Mouse (Mus musculus) midbrain, embryonic 10.5 days (tissue): ENCODE data around the gene Adam10. TPM values are rescaled to one million over a fixed set of nuclear protein-coding genes. Genes with fewer than 3 reads are reported as not detected.

Experiments
- DNase-seq: peaks from one replicate; pipeline ENCODE4 v3.0.0-alpha.2; 2017; ENCODE audit warnings: low spot score
- H3K27ac ChIP-seq: fragments of 300-500 bp; sonication (generic); replicated peaks from 2 replicates; pipeline ENCODE4 v1.5.1; 2016; ENCODE audit warnings: mild to moderate bottlenecking
- H3K27me3 ChIP-seq: fragments of 300-500 bp; sonication (generic); 2 replicates; pipeline ENCODE4 v1.6.1; 2016; ENCODE audit warnings: low read depth, mild to moderate bottlenecking; ENCODE audit not compliant: poor library complexity, severe bottlenecking
- H3K36me3 ChIP-seq: fragments of 300-500 bp; sonication (generic); 2 replicates; pipeline ENCODE4 v1.6.1; 2016; ENCODE audit warnings: mild to moderate bottlenecking, moderate library complexity
- H3K4me1 ChIP-seq: fragments of 300-500 bp; sonication (generic); 2 replicates; pipeline ENCODE4 v1.6.1; 2016
- H3K4me3 ChIP-seq: fragments of 300-500 bp; sonication (generic); 2 replicates; pipeline ENCODE4 v1.5.1; 2016; ENCODE audit warnings: mild to moderate bottlenecking, moderate library complexity
- H3K9me3 ChIP-seq: fragments of 300-500 bp; sonication (generic); replicated peaks from 2 replicates; pipeline ENCODE4 v1.6.1; 2016; ENCODE audit warnings: mild to moderate bottlenecking
- WGBS: fragments of 180-500 bp; shearing (Covaris S2); methylation state at CpG from one replicate; pipeline ENCODE4 v1.1.7; 2016; 5-methylcytosine and 5-hydroxymethylcytosine counted together
- polyA plus RNA-seq: library from polyadenylated mRNA; unstranded; fragments of >200 nt; fragmentation: Nextera tagmentation; extraction: Ambion mirVana; gene quantifications from 2 replicates; pipeline ENCODE4 v1.2.1, GENCODE M21; 2016

Gene Adam10
- polyA plus RNA-seq, 1 experiment from 2014 or later = 66.2 TPM

DNA sequence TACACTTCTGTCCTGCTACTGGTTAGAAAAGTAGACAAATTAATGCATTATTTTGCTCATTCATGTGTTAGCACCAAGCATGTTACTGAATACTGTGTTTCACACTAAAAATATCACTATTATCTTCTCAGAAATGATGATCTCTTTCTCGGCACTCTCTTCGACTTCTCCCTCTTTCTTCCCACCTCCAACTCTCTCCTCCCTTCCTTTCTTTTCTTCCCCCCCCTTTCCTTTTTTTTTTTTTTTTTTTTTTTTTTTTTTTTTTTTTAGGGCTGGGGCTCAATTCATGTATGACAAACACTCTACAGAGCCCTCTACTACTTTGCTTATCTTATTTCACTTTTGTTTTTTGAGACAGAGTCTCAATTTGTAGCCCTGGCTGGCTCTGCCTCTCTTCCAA lies 20.5 kb upstream of the Adam10 start:
- 73% methylated on average over 2 of the region's 2 CpGs for WGBS

DNA sequence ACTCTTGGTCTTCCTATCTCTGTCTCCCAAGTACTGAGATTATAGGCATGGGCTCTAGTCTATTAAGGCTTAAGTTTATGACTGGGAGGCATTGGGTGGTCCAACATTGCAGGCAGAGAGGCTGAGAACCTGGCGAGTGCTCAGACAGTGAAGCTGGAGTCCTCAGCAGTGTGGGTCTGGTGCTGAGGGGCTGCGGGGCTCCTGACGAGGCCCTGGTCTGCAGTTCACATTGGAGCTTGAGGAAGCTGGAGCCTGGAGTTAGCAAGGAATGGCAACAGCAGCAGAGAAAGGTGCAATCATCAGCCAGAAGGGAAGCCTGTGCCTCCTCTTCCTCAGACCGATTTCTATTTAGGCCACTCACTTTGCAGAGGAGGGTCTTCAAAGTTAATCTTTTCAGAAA lies 13.9 kb upstream of the Adam10 start:
- H3K4me1 ChIP-seq = no peaks in the 10 kb centered on the region
- no peaks in the 10 kb centered on the region for H3K36me3 ChIP-seq
- H3K9me3 ChIP-seq = no peaks in the 10 kb centered on the region
- H3K27ac ChIP-seq = no peak overlapping the region
- H3K27me3 ChIP-seq = no peaks in the 10 kb centered on the region
- no peak for DNase-seq
- 84% methylated on average over 4 of the region's 4 CpGs for WGBS
- no peak overlapping the region for H3K4me3 ChIP-seq

More for the DNA sequence above, 20.5 kb upstream of the Adam10 start:
- H3K27ac ChIP-seq = no peak overlapping the region
- no peak overlapping the region for H3K4me3 ChIP-seq
- no peaks in the 10 kb centered on the region for H3K27me3 ChIP-seq
- H3K4me1 ChIP-seq = peaks cover 28% of the 10 kb centered on the region
- no peaks in the 10 kb centered on the region for H3K9me3 ChIP-seq
- no peaks in the 10 kb centered on the region for H3K36me3 ChIP-seq
- DNase-seq = no peak

DNA sequence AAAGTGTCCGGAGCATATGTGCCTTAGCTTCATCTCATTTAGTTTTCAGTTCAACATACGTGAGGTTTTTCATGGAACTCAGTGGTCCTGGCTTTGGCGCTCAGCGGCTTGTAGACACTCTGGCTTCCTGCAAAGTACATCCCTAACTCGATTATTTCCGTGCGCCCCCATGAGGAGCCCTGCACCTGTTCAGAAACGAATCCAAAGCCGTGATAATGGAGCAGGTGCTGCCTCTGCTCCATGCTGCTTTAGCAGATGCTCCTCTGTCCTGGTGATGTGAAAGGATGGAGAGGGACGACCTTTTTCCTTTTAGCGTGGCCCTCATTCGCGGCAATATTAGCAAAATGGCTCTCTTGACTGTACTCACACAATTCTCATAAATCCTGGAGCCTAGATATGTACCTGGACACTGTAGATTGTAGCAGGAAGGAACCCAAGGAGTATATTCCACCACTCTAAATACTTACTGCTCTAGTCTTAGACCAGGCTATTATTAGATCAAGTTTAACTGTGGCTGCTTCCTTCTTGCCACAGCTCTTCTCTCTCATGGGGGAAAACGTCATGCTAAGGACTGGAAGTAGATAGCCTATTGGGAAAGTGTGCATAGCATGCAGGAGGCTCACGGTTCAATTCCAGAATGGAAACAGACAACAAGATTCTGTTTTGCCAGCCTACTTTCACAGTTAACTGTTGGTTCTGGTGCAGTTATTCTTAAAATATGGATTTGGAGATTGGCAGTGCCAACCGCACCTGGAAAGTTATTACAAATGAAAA lies 13.2 kb upstream of the Adam10 start:
- Histone ChIP-seq H3K4me1 (no peaks in the 10 kb centered on the region), H3K4me3 (no peak overlapping the region), H3K9me3 (no peaks in the 10 kb centered on the region), H3K27ac (no peak overlapping the region), H3K36me3 (no peaks in the 10 kb centered on the region), H3K27me3 (no peaks in the 10 kb centered on the region)
- no peak for DNase-seq
- 75% methylated on average over 16 of the region's 16 CpGs for WGBS

DNA sequence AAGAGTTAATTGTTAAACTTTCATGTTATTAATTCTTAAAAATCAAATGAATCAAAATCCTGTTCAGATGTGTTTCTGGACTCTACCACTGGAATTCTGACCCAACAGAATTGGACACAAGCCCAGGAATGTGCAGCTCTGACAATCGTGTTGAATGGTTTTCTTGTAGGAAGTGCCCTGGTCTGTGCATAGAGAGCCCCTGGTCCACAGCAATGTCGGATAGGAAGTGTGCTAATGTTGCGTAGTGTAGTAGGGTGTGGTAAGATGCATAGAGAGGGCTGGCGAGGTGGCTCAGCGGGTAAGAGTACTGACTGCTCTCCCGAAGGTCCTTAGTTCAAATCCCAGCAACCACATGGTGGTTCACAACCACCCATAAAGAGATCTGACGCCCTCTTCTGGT lies 12.0 kb upstream of the Adam10 start:
- no peak for DNase-seq
- no peak overlapping the region for H3K27ac ChIP-seq
- H3K4me3 ChIP-seq = no peak overlapping the region
- H3K9me3 ChIP-seq = no peaks in the 10 kb centered on the region
- H3K27me3 ChIP-seq = no peaks in the 10 kb centered on the region
- WGBS = 79% methylated on average over 7 of the region's 7 CpGs
- H3K36me3 ChIP-seq = no peaks in the 10 kb centered on the region
- no peaks in the 10 kb centered on the region for H3K4me1 ChIP-seq

DNA sequence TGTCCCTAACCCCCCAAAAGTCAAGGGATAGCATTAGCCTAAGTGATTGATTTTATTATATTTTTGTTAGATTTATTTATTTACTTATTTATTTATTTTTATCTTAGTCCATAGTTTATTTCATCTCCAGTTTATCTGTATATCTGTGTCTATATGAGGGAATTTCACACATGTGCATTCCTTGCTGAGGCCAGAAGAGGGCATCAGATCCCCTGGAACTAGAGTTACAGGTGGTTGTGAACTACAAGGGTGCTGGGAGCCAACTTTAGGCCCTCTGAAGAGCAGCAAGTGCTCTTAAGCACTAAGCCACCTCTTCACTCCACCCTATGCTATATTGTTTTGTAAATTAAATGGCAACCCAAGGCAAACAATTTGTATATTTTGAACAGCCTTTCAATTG lies 10.7 kb upstream of the Adam10 start:
- H3K36me3 ChIP-seq = no peaks in the 10 kb centered on the region
- peaks cover 3% of the 10 kb centered on the region; the same call in 1 of the 2 replicates for H3K4me1 ChIP-seq
- H3K27ac ChIP-seq = no peak overlapping the region

DNA sequence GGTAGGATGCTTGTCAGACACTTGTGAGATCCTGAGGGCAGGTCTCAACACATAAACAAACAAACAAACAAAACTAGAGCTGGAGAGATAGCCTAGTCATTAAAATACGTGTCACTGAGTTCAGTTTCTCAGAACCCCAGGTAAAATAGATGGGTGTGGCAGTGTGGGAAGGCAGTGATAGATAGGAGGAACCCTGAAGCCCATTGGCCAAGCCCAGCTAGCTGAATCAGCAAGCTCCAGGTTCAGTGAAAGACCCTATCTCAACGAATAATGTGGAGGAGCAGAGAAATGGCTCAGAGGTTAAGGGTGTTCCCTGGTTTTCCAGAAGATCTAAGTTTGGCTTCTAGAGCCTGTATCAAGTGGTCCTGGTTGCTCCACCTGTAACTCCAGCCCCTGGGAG lies 9.6 kb upstream of the Adam10 start:
- Histone ChIP-seq H3K27me3 (no peaks in the 10 kb centered on the region), H3K4me1 (peaks cover 3% of the 10 kb centered on the region; the same call in 1 of the 2 replicates), H3K9me3 (no peaks in the 10 kb centered on the region), H3K4me3 (no peak overlapping the region), H3K36me3 (no peaks in the 10 kb centered on the region), H3K27ac (no peak overlapping the region)
- WGBS = 68% methylated on average over 2 of the region's 2 CpGs
- no peak for DNase-seq

More for the DNA sequence above, 10.7 kb upstream of the Adam10 start:
- Histone ChIP-seq H3K4me3 (no peak overlapping the region), H3K9me3 (no peaks in the 10 kb centered on the region), H3K27me3 (no peaks in the 10 kb centered on the region)
- DNase-seq = no peak

DNA sequence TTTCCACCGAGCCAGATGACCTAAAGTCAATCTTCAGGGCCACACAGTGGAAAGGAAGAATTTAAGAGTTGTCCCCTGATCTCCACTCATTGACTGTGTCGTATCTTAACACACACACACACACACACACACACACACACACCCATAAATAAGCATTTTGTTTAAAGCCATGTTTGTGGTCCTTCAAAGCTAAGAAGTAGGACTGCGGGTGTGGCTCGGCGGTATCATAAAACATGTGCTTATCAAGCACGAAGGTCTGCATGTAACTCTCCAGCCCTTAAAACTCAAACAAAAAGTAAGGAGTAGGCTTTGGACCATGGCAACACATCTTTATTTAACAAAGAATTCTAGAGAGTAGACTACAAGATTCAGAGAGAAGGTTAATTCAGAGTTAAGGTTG lies 8.4 kb upstream of the Adam10 start:
- Histone ChIP-seq H3K27me3 (no peaks in the 10 kb centered on the region), H3K9me3 (no peaks in the 10 kb centered on the region), H3K27ac (no peak overlapping the region), H3K4me1 (peaks cover 3% of the 10 kb centered on the region; the same call in 1 of the 2 replicates), H3K4me3 (no peak overlapping the region), H3K36me3 (no peaks in the 10 kb centered on the region)
- 92% methylated on average over 6 of the region's 6 CpGs for WGBS
- no peak for DNase-seq

DNA sequence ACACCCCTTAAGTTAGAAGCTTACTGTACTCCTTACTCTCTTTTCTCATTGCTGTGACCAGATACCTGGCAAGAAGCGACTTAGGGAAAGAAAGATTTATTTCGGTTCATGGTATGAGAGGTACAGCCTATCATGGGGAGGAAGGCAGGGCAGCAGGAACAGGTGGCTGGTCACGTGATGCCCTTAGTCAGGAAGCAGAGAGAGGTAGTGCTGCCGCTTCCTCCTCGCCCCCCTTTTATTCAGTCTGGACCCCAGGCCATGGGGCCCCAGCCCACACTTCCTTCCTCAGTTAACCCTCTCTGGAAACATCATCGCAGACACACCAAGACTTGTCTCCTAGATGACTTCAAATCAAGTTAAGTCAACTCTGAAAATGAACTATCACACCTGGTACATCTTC lies 7.5 kb upstream of the Adam10 start:
- H3K9me3 ChIP-seq = no peaks in the 10 kb centered on the region
- no peak for DNase-seq
- H3K4me3 ChIP-seq = no peak overlapping the region
- H3K36me3 ChIP-seq = no peaks in the 10 kb centered on the region
- no peak overlapping the region for H3K27ac ChIP-seq
- H3K4me1 ChIP-seq = peaks cover 3% of the 10 kb centered on the region; the same call in 1 of the 2 replicates
- H3K27me3 ChIP-seq = no peaks in the 10 kb centered on the region
- WGBS = 83% methylated on average over 6 of the region's 6 CpGs

DNA sequence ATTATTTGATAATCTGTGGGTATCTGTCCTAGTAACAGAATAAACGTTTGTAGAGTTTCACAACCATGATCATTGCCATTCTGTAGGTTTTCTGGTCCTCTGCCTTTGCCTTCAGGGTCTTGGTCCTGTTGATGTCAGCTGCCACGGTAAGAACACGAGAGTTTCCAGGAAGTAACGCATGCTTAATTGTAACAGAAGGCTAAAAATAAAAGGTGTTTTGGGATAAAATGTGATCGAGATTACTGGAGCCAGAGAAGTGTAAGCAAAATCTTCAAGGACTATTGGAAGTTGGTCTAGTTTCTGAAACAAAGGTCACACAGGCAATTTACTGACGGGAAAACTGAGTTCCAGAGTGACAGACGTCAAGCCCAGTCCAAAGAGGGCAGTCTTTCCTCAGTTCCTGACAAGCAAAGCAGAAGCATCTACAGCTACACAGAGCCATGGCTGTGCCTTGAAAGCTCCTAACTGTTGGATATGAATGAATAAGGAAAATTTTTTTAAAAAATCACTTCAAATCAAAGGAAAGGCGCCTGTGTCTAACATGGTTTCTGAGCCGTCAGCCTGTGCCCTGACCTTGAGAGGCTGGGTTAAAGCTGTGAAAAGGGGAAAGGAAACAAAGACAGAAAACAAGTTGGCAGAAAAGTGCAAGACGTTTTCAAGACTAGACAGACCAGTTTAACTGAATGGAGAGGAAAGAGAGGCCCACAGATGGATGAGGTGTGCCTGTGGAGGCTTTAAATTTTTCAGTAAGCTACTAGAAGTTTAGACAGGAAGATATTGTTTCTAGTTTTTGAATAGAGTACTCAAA lies 6.8 kb upstream of the Adam10 start:
- Histone ChIP-seq H3K4me3 (no peak overlapping the region), H3K36me3 (no peaks in the 10 kb centered on the region), H3K9me3 (no peaks in the 10 kb centered on the region), H3K27me3 (no peaks in the 10 kb centered on the region), H3K4me1 (peaks cover 3% of the 10 kb centered on the region; the same call in 1 of the 2 replicates), H3K27ac (no peak overlapping the region)
- 60% methylated on average over 10 of the region's 10 CpGs for WGBS
- no peak for DNase-seq

DNA sequence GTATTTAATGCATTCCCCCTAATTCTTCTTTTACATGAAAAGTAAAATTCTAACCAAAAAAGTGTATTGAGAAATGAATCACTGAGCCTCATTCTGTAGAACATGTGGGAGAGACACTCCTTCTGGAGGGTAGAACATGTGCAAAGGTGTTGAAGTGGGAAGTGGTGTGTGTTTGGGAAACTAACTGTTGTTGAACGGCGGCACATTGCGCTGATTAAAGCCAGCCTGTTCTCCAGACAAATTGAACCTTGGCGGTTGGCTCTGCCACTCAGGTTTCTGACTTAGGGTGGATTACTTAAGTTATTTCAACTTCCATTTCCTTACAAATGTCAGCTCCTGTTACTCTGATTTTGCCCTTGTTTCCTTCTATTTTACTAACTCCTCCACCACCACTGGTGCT lies 5.1 kb upstream of the Adam10 start:
- Histone ChIP-seq H3K9me3 (no peaks in the 10 kb centered on the region), H3K36me3 (no peaks in the 10 kb centered on the region), H3K27ac (no peak overlapping the region), H3K4me3 (no peak overlapping the region), H3K27me3 (no peaks in the 10 kb centered on the region), H3K4me1 (peaks cover 3% of the 10 kb centered on the region; the same call in 1 of the 2 replicates)
- WGBS = 85% methylated on average over 4 of the region's 4 CpGs
- DNase-seq = no peak

DNA sequence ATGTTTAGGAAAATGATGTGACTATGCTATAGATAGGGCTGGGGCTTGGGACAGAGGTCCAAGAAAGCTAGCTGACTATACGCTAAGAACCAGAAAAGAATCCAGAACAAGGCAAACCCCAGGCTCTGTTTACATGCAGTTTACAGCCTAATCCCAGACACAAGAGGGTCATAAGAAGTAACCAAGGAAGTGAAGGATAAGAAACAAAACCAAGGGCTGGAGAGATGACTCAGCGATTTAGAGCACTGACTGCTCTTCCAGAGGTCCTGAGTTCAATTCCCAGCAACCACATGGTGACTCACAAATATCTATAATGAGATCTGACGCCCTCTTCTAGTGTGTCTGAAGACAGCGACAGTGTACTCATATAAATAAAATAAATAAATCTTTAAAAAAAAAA lies 3.7 kb upstream of the Adam10 start:
- Histone ChIP-seq H3K4me3 (no peak overlapping the region), H3K27me3 (no peaks in the 10 kb centered on the region), H3K4me1 (peaks cover 6% of the 10 kb centered on the region), H3K27ac (no peak overlapping the region), H3K9me3 (no peaks in the 10 kb centered on the region), H3K36me3 (no peaks in the 10 kb centered on the region)
- DNase-seq = no peak
- WGBS = 78% methylated on average over 4 of the region's 4 CpGs

DNA sequence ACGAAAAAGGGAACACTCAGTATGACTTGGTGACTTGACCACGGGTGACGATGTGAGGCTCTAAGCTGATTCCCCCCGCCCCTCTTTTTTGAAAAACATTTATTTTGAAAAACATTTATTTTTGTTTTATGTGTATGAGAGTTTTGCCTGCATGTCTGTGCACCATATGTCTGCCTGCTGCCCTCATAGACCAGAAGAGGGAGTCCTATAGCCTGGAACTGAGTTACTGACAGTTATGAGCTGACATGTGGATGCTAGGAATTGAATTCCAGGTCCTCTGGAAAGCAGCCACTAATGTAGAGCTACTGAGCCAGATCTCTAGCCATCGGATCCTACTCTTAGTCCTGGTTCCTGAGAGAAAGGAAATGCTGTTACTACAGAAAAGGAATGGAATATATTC lies 2.8 kb upstream of the Adam10 start:
- DNase-seq = no peak

More for the DNA sequence above, 2.8 kb upstream of the Adam10 start:
- Histone ChIP-seq H3K4me3 (no peak overlapping the region), H3K27ac (no peak overlapping the region), H3K36me3 (no peaks in the 10 kb centered on the region), H3K27me3 (no peaks in the 10 kb centered on the region), H3K9me3 (no peaks in the 10 kb centered on the region), H3K4me1 (peaks cover 14% of the 10 kb centered on the region)
- 87% methylated on average over 5 of the region's 5 CpGs for WGBS
